Mouse (Mus musculus): ENCODE data around the gene Hnf1a. TPM values are rescaled to one million over a fixed set of nuclear protein-coding genes. Genes with fewer than 3 reads are reported as not detected.

Hnf1a gene
- total RNA-seq, 2 experiments from 2014 or later: not detected

- DNase-seq: peak; percentile 58
Observed at GRCm38 (mm10) chr5:114979250-114980121, 8.6 kb upstream of the Hnf1a start.

GRCm38 (mm10) chr5:114978888-114979249 lies 8.0 kb upstream of the Hnf1a start:
- no peak for DNase-seq

- no peak for DNase-seq
Observed at GRCm38 (mm10) chr5:114978473-114978872, 7.6 kb upstream of the Hnf1a start.

GRCm38 (mm10) chr5:114976935-114977334 lies 6.0 kb upstream of the Hnf1a start:
- no peak for DNase-seq

GRCm38 (mm10) chr5:114973131-114973530 lies 2.2 kb upstream of the Hnf1a start:
- DNase-seq: no peak

GRCm38 (mm10) chr5:114972201-114972600 lies 1.3 kb upstream of the Hnf1a start:
- DNase-seq: no peak

GRCm38 (mm10) chr5:114969609-114970215 lies 1.2 kb downstream of the Hnf1a start:
- DNase-seq: no peak

GRCm38 (mm10) chr5:114969064-114969463 lies 1.8 kb downstream of the Hnf1a start:
- DNase-seq: no peak

- no peak for DNase-seq
Observed at GRCm38 (mm10) chr5:114968651-114969050, 2.2 kb downstream of the Hnf1a start.

GRCm38 (mm10) chr5:114967523-114968268 lies 3.2 kb downstream of the Hnf1a start:
- no peak for DNase-seq

GRCm38 (mm10) chr5:114964967-114965898 lies 5.7 kb downstream of the Hnf1a start:
- DNase-seq: no peak

GRCm38 (mm10) chr5:114964315-114964966 lies 6.5 kb downstream of the Hnf1a start:
- DNase-seq: no peak

GRCm38 (mm10) chr5:114961590-114962360 lies 9.1 kb downstream of the Hnf1a start:
- no peak for DNase-seq

GRCm38 (mm10) chr5:114958069-114958468 lies 12.8 kb downstream of the Hnf1a start:
- DNase-seq: no peak

GRCm38 (mm10) chr5:114953326-114953725 lies 17.6 kb downstream of the Hnf1a start:
- no peak for DNase-seq

GRCm38 (mm10) chr5:114951279-114951880 lies 19.5 kb downstream of the Hnf1a start:
- DNase-seq: no peak

GRCm38 (mm10) chr5:114950669-114951068 lies 20.2 kb downstream of the Hnf1a start:
- DNase-seq: no peak

- DNase-seq: no peak
Observed at GRCm38 (mm10) chr5:114949812-114950211, 21.1 kb downstream of the Hnf1a start.

GRCm38 (mm10) chr5:114949316-114949715 lies 21.6 kb downstream of the Hnf1a start:
- DNase-seq: no peak

GRCm38 (mm10) chr5:114948891-114949290 lies 22.0 kb downstream of the Hnf1a start:
- DNase-seq: no peak
